Mouse (Mus musculus): ENCODE data around the gene Alg14. TPM values are rescaled to one million over a fixed set of nuclear protein-coding genes. Genes with fewer than 3 reads are reported as not detected.

Gene Alg14
- polyA plus RNA-seq, 1 experiment: 24.5 TPM

- WGBS: 87% methylated on average over 6 of the region's 6 CpGs
- H3K4me1 ChIP-seq (ENCODE audit: control insufficient read depth, insufficient read depth, low read length): no peaks in the 10 kb centered on the region
- no peak for DNase-seq
Measured at GRCm38 (mm10) chr3:121402096-121402495, 110.5 kb downstream of the Alg14 start.

GRCm38 (mm10) chr3:121403449-121403848, 111.9 kb downstream of the Alg14 start:
- no peak for DNase-seq
- Histone ChIP-seq H3K4me3 (replicated peaks; ENCODE audit: extremely low read depth, low read depth, low read length) (no peak overlapping the region), H3K4me1 (ENCODE audit: control insufficient read depth, insufficient read depth, low read length) (no peaks in the 10 kb centered on the region)
- WGBS: 55% methylated on average over 5 of the region's 5 CpGs
- TF ChIP-seq POLR2A (IDR thresholded peaks at IDR 0.05; ENCODE audit: borderline replicate concordance, extremely low read depth, low read depth, low read length): no peak
- no peak for TF ChIP-seq CTCF (IDR thresholded peaks at IDR 0.05; ENCODE audit: insufficient read depth, low read length)

More at GRCm38 (mm10) chr3:121402096-121402495, 110.5 kb downstream of the Alg14 start:
- TF ChIP-seq CTCF (IDR thresholded peaks at IDR 0.05; ENCODE audit: insufficient read depth, low read length) (no peak), POLR2A (IDR thresholded peaks at IDR 0.05; ENCODE audit: borderline replicate concordance, extremely low read depth, low read depth, low read length) (no peak)
- H3K4me3 ChIP-seq (replicated peaks; ENCODE audit: extremely low read depth, low read depth, low read length): no peak overlapping the region

GRCm38 (mm10) chr3:121405101-121405500, 113.5 kb downstream of the Alg14 start:
- 81% methylated on average over 5 of the region's 5 CpGs for WGBS
- DNase-seq: no peak
- no peak for TF ChIP-seq CTCF (IDR thresholded peaks at IDR 0.05; ENCODE audit: insufficient read depth, low read length)
- TF ChIP-seq POLR2A (IDR thresholded peaks at IDR 0.05; ENCODE audit: borderline replicate concordance, extremely low read depth, low read depth, low read length): no peak
- no peaks in the 10 kb centered on the region for H3K4me1 ChIP-seq (ENCODE audit: control insufficient read depth, insufficient read depth, low read length)
- no peak overlapping the region for H3K4me3 ChIP-seq (replicated peaks; ENCODE audit: extremely low read depth, low read depth, low read length)

- no peak for TF ChIP-seq POLR2A (IDR thresholded peaks at IDR 0.05; ENCODE audit: borderline replicate concordance, extremely low read depth, low read depth, low read length)
- no peak overlapping the region for H3K4me3 ChIP-seq (replicated peaks; ENCODE audit: extremely low read depth, low read depth, low read length)
- no peak for DNase-seq
- no peaks in the 10 kb centered on the region for H3K4me1 ChIP-seq (ENCODE audit: control insufficient read depth, insufficient read depth, low read length)
- WGBS: 67% methylated on average over 9 of the region's 9 CpGs
Measured at GRCm38 (mm10) chr3:121407417-121407816, 115.8 kb downstream of the Alg14 start.

- no peaks in the 10 kb centered on the region for H3K4me1 ChIP-seq (ENCODE audit: control insufficient read depth, insufficient read depth, low read length)
- 89% methylated on average over 3 of the region's 3 CpGs for WGBS
- H3K4me3 ChIP-seq (replicated peaks; ENCODE audit: extremely low read depth, low read depth, low read length): no peak overlapping the region
- DNase-seq: no peak
- TF ChIP-seq CTCF (IDR thresholded peaks at IDR 0.05; ENCODE audit: insufficient read depth, low read length): no peak
- no peak for TF ChIP-seq POLR2A (IDR thresholded peaks at IDR 0.05; ENCODE audit: borderline replicate concordance, extremely low read depth, low read depth, low read length)
Measured at GRCm38 (mm10) chr3:121408386-121408785, 116.8 kb downstream of the Alg14 start.

- DNase-seq: no peak
- Histone ChIP-seq H3K4me1 (ENCODE audit: control insufficient read depth, insufficient read depth, low read length) (no peaks in the 10 kb centered on the region), H3K4me3 (replicated peaks; ENCODE audit: extremely low read depth, low read depth, low read length) (no peak overlapping the region)
- TF ChIP-seq POLR2A (IDR thresholded peaks at IDR 0.05; ENCODE audit: borderline replicate concordance, extremely low read depth, low read depth, low read length) (no peak), CTCF (IDR thresholded peaks at IDR 0.05; ENCODE audit: insufficient read depth, low read length) (no peak)
- 76% methylated on average over 6 of the region's 6 CpGs for WGBS
Measured at GRCm38 (mm10) chr3:121411450-121411849, 119.9 kb downstream of the Alg14 start.

Other genes with a start within 250 kb of the Alg14 start
- gene Rwdd3, start 120.1 kb upstream of the Alg14 start, polyA plus RNA-seq (2012; rRNA removed): 1.6 and 3.3 TPM in 2 replicates
- gene Tmem56, start 8.7 kb upstream of the Alg14 start, polyA plus RNA-seq (2012; rRNA removed): 2.3 TPM in 2 replicates
- 165 and 170 TPM in 2 replicates for gene Cnn3, start 134.7 kb downstream of the Alg14 start, polyA plus RNA-seq (2012; rRNA removed)
- 17.6 and 23.2 TPM in 2 replicates for gene Slc44a3, start 240.6 kb downstream of the Alg14 start, polyA plus RNA-seq (2012; rRNA removed)

Data from lung, adult 2 months (tissue).